ENCODE assay signal across 8 mouse cellular contexts in the genomic region with DNA sequence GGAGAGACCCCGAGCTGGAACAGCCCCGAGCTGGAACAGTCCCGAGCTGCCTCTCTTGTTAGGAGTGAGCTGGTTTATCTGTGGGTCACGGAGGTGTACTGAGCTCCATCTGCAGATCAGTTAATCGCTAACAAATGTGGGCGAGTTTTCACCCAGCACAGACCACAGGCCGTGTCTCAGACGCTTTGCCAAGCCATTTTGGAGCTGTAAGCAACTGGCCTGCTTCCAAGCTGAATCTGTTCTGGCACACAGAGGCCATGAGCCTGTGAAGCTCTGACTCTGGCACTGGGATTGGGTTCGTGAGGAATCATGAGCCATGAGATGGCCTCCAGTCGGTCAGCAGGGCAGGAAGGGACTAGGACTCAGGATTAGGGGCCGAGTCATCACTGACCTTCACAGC.
DNase-seq lines count a peak whose midpoint lies in the region; ATAC-seq and TF ChIP-seq lines count a peak whose summit lies in the region.

No protein-coding gene starts in this region.

- H3K4me3 ChIP-seq in megakaryocyte, embryonic 14.5 days (replicated peaks): peak overlapping the region; percentile 25
- H3K4me3 ChIP-seq in embryonic facial prominence, embryonic 15.5 days (replicated peaks): no peak overlapping the region
- H3K4me3 ChIP-seq in lung, postnatal 0 days (ENCODE audit: low read depth, low read length): no peak overlapping the region

- H3K9ac ChIP-seq in embryonic facial prominence, embryonic 15.5 days: no peak overlapping the region
- no peak overlapping the region for H3K9ac ChIP-seq in lung, postnatal 0 days (replicated peaks; ENCODE audit: low read depth)

- 22% methylated on average over 11 of the region's 11 CpGs for WGBS in embryonic facial prominence, embryonic 15.5 days
- 40% methylated on average over 11 of the region's 11 CpGs for WGBS in lung, postnatal 0 days

- TF ChIP-seq CTCF in lung, postnatal 0 days (IDR thresholded peaks at IDR 0.05): no peak

- H3K27ac ChIP-seq in embryonic facial prominence, embryonic 15.5 days (replicated peaks): 0 out of 2 replicates have a peak overlapping the region, but pooled peaks have one; percentile 17
- H3K27ac ChIP-seq in lung, postnatal 0 days (ENCODE audit: low read length): no peak overlapping the region

- no peak for ATAC-seq in megakaryocyte, adult 5-6 weeks (ENCODE audit: poor library complexity, severe bottlenecking)
- ATAC-seq in embryonic facial prominence, embryonic 15.5 days (ENCODE audit: insufficient number of reproducible peaks, low FRiP score, low TSS enrichment, low read depth): 0 out of 2 replicates have a peak, but pooled peaks have one; percentile 31
- ATAC-seq in lung, postnatal 0 days: peak; percentile 20; the same call in 1 of the 2 replicates

- 0 out of 2 replicates have a peak overlapping the region, but pooled peaks have one; percentile 8 for H3K4me2 ChIP-seq in embryonic facial prominence, embryonic 15.5 days (replicated peaks)
- no peak overlapping the region for H3K4me2 ChIP-seq in lung, postnatal 0 days (replicated peaks; ENCODE audit: low read depth, low read length)

- intact Hi-C loops in heart, postnatal 36 days (cut with DNase I): no loop called here

- TF ChIP-seq EP300 in lung, postnatal 0 days (IDR thresholded peaks at IDR 0.05): no peak

- H3K27me3 ChIP-seq in megakaryocyte, embryonic 14.5 days (replicated peaks): peaks cover 36% of the 10 kb centered on the region
- H3K27me3 ChIP-seq in embryonic facial prominence, embryonic 15.5 days: peaks cover 4% of the 10 kb centered on the region; the same call in 1 of the 2 replicates
- no peaks in the 10 kb centered on the region for H3K27me3 ChIP-seq in lung, postnatal 0 days (replicated peaks; ENCODE audit: insufficient read depth, low read length)

- DNase-seq in adrenal gland, postnatal 25 days: peak; percentile 69
- DNase-seq in heart, postnatal 36 days: peak; percentile 62 to 66
- peak; percentile 42 for DNase-seq in lung, postnatal 0 days (ENCODE audit: low spot score)
- DNase-seq in spleen, postnatal 14 days (ENCODE audit: low spot score in 2 of 2): no peak
- DNase-seq in B cell, adult 2 months: no peak

- H3K4me1 ChIP-seq in megakaryocyte, embryonic 14.5 days: peaks cover 38% of the 10 kb centered on the region
- peaks cover 46% of the 10 kb centered on the region for H3K4me1 ChIP-seq in embryonic facial prominence, embryonic 15.5 days
- peaks cover 5% of the 10 kb centered on the region; the same call in 1 of the 2 replicates for H3K4me1 ChIP-seq in lung, postnatal 0 days (ENCODE audit: insufficient read depth, low read depth, low read length)

- peaks cover 5% of the 10 kb centered on the region; the same call in 1 of the 2 replicates for H3K9me3 ChIP-seq in megakaryocyte, embryonic 14.5 days
- no peaks in the 10 kb centered on the region for H3K9me3 ChIP-seq in embryonic facial prominence, embryonic 15.5 days (replicated peaks)
- H3K9me3 ChIP-seq in lung, postnatal 0 days (ENCODE audit: low read length): no peaks in the 10 kb centered on the region

- H3K36me3 ChIP-seq in megakaryocyte, embryonic 14.5 days (replicated peaks; ENCODE audit: low read length): no peaks in the 10 kb centered on the region
- no peaks in the 10 kb centered on the region for H3K36me3 ChIP-seq in embryonic facial prominence, embryonic 15.5 days
- no peaks in the 10 kb centered on the region for H3K36me3 ChIP-seq in lung, postnatal 0 days (ENCODE audit: insufficient read depth, low read length)

Comparison
In these comparisons a context has a peak if more than half of its experiments do, and no peak if none do; other contexts are left out.
1. DNase-seq: peak in adrenal gland, postnatal 25 days (single experiment), heart, postnatal 36 days (2 of 2) and lung, postnatal 0 days (single experiment); none in spleen, postnatal 14 days (0 of 2) and B cell, adult 2 months (0 of 2).